Mouse (Mus musculus): ENCODE data around the gene Gm21704.
"Not testable (repeated sequence)": the region's sequence is repeated elsewhere in the genome, so short reads cannot be mapped to it uniquely, and the experiment has no call there.

The Gm21704 gene

DNA sequence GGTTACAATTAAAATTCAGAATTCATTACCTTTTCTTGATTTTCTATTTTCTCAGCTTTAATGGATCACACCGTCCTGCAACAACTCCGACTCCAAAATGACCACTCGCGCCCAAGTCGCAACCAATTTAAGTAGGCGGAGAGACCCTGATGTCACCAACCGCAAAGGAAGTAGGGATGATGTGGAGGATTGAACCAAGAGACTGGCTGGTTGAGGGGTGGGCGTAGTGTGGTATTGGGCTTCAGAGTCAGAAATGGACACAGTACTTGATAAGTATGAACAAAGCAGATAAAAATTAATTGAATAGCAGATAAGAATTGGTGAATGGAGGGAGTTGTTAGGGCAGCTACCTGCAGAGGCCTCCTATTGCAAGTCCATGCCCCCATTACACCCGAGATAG, at the start of gene Gm21704, which contains the start of gene Gm21708:
Gm21704 (minus strand) TSS at position 101 of the 400 bp plus-strand sequence.
Gm21708 (minus strand) TSS at position 101 of the 400 bp plus-strand sequence.
- not testable (repeated sequence) for DNase-seq (ENCODE audit: low spot score in 2 of 2)

DNA sequence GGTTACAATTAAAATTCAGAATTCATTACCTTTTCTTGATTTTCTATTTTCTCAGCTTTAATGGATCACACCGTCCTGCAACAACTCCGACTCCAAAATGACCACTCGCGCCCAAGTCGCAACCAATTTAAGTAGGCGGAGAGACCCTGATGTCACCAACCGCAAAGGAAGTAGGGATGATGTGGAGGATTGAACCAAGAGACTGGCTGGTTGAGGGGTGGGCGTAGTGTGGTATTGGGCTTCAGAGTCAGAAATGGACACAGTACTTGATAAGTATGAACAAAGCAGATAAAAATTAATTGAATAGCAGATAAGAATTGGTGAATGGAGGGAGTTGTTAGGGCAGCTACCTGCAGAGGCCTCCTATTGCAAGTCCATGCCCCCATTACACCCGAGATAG, 64.7 kb downstream of the Gm21704 start, which contains the start of gene Gm21693:
Gm21693 (minus strand) TSS at position 101 of the 400 bp plus-strand sequence.
- DNase-seq (ENCODE audit: low spot score in 2 of 2), result not testable (repeated sequence)

DNA sequence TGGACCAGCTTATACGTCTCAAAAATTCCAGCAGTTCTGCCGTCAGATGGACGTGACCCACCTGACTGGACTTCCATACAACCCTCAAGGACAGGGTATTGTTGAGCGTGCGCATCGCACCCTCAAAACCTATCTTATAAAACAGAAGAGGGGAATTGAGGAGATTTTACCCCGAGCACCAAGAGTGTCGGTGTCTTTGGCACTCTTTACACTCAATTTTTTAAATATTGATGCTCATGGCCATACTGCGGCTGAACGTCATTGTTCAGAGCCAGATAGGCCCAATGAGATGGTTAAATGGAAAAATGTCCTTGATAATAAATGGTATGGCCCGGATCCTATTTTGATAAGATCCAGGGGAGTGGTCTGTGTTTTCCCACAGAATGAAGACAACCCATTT, 69.3 kb downstream of the Gm21704 start:
- DNase-seq (ENCODE audit: low spot score in 2 of 2), result not testable (repeated sequence)
